Mouse (Mus musculus) megakaryocyte, embryonic 14.5 days (primary cell): ENCODE data around the gene Slc44a1.

ENCODE experiments used
- FLI1 ChIP-seq: IDR thresholded peaks from 2 replicates; pipeline ENCODE4 v1.6.1; 2012; ENCODE audit warnings: low read length, inconsistent platforms, mixed read lengths
- GATA1 ChIP-seq: IDR thresholded peaks from 3 replicates; pipeline ENCODE4 v1.6.1; 2012; ENCODE audit warnings: mixed read lengths, low read length, inconsistent platforms, borderline replicate concordance

- no peak for TF ChIP-seq GATA1
- no peak for TF ChIP-seq FLI1
These were observed 126.9 kb downstream of the Slc44a1 start for GRCm38 (mm10) chr4:53567065-53567464.
